Mouse (Mus musculus): ENCODE measurements around the gene Ncf1. TPM values are rescaled to one million over a fixed set of nuclear protein-coding genes. Genes with fewer than 3 reads are reported as not detected.

Ncf1 gene
- total RNA-seq, 2 experiments from 2014 or later, result 2.5 to 3.7 TPM

- DNase-seq, result no peak
- intact Hi-C loops (cut with DNase I), result no loop called here
These were observed 16.7 kb upstream of the Ncf1 start for GRCm38 (mm10) chr5:134246146-134246545.

DNA sequence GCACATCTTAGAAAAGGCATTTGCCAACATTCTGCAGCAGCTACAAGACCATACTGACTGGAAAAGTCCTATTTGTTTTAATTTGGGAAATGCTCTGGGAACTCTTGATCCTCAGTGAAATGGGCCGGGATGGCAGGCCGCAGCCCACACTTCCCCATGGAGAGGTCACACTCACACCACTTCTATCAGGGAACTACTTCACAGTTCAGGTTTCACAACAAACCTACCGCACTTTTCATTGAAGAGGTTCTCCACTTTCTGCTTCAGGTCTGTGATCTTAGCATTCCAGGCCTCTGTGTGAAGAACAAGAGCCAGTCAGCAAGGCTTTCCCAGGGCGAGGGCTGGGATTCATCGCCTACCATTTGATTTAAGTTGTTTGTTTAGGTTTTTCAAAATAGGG, 15.5 kb upstream of the Ncf1 start:
- no peak for DNase-seq
- intact Hi-C loops (cut with DNase I), result no loop called here

DNA sequence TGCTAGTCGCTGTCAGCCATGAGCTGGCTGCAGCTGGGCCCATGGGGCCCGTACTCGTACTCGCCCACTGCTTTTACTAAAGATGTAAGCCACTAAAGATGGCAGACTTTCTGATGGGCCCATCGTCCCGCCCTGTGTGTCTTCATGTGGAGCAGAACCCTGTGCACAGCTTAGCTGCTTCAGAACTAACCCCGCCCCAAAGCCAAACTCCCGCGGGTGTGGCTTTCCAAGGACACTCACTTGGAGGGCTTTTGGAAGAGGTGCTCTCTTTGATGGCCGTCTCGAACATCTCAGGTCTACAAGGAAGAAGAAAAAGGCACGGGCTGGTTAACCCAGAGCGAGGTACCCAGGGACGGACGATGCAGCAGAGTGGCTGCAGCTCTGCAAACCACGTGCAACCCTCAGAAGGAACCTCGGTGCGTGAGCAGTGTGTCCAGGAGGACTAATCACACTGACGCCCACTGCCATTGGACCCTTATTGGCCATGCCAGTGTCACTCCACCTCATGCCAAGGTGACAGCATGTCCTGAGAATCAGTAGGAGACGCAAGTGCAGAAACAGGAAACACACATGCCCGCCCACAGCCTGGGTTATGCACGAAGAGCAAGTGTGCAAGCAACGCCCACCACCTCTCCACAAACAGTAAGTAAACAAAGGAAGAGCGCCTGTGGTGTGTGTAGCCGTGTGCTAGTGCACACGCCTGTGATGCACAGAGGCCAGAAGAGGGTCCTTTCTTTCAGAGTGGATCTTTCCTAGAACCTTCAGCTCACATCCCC, 14.4 kb upstream of the Ncf1 start:
- DNase-seq, result no peak
- intact Hi-C loops (cut with DNase I), result no loop called here

DNA sequence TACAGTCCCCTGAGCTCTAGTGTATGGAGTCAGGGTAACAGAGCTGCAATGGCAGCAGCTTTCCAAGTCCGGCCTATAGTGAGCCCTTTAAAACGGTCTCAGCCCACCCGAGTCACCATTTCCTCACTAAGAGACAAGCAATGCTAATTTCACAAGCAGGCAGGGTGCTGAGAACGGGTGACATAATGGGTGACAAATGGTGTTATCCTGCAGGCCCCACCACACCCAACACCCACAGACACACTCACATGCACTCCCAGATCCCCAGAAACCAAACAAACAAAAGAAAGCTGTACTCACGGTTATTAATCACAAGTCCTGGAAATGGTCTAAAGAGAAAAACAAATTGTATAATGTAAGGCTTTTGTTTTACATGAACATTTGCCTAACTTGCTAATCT, 12.4 kb upstream of the Ncf1 start:
- intact Hi-C loops (cut with DNase I), result no loop called here
- no peak for DNase-seq

DNA sequence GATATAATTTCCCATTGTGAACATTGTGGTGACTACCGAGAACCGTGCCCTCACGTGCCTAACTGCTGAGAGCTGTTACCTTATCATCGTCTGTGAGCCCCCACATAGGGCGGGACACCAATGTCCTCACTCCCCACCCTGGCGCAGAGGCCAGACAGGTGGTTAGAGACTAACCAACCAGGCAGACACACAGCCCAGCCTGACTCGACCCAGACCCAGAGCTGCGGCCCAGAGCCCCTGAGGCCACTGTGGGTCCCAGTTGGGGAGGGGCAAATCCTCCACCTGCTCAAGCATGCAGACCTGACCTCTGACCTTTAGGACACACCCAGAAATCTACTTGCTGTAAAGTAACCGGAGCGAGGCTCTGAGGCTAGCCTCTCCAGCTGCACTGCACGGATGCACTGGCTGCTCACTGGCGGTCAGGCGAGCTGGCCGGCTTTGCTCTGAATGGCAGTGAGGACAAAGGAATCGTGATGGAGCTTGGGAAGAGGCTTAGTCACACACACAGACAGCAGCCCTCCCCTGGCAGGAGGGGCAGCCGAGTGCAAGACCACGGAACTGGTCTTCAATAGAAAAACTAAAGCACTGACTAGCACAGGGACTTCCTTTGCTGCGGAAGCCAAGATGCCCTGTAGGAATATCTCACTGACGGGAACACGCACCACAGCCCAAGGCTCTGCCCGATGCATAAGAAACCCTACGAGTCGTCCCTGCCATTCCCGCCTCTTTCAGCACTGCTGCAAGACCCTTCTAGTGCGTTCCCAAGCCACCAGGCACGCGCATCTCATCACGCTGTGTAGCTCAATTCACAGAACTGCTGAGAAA, 8.7 kb upstream of the Ncf1 start:
- intact Hi-C loops (cut with DNase I), result no loop called here
- DNase-seq, result peak; percentile 35

- intact Hi-C loops (cut with DNase I), result no loop called here
- DNase-seq, result no peak
These were observed 8.1 kb upstream of the Ncf1 start for GRCm38 (mm10) chr5:134237508-134237907.

DNA sequence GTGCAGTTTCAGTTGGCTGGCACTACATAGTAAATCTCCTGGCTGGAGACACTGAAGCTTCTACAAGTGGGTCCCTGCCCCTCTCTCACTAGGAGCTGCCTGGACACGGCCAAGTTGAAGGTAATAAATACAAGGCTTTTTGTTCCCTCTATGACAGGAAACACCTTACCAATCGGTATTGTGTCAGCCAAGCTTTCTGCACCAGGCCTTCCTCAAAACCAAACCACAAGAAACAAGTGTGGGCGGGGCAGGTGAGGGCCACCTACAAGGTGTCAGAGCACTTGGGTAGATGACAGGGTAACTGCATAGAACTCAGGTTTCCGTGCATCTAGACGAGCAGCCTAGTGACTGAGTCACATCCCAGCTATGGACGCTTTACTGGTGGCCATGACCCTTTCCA, 7.4 kb upstream of the Ncf1 start:
- intact Hi-C loops (cut with DNase I), result no loop called here

GRCm38 (mm10) chr5:134236241-134236640, 6.8 kb upstream of the Ncf1 start:
- intact Hi-C loops (cut with DNase I), result no loop called here
- no peak for DNase-seq

More for the DNA sequence above, 7.4 kb upstream of the Ncf1 start:
- no peak for DNase-seq

GRCm38 (mm10) chr5:134235111-134235510, 5.7 kb upstream of the Ncf1 start:
- intact Hi-C loops (cut with DNase I), result no loop called here
- DNase-seq, result peak; percentile 47

DNA sequence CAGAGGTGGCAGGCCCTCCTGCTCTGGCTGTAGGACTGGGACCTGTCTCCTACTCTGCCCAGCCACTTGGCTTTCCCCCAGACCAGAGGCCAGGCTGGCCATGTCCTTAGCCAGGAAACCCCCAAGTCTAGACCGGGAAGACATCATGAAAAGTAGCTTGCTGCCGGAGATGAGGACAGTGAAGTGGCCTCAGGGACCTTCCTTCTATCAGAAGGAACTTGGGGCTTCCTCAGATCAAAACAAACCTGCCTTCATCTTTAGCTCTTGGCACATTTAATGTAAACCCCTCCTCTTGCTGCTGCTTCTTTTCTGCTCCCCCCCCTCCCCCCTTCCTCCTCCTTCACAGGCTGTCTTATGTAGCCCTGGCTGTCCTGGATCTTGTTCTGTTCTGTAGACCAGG, 4.8 kb upstream of the Ncf1 start:
- DNase-seq, result no peak
- intact Hi-C loops (cut with DNase I), result no loop called here

- DNase-seq, result no peak
- intact Hi-C loops (cut with DNase I), result no loop called here
These were observed 3.8 kb upstream of the Ncf1 start for GRCm38 (mm10) chr5:134233244-134233651.

DNA sequence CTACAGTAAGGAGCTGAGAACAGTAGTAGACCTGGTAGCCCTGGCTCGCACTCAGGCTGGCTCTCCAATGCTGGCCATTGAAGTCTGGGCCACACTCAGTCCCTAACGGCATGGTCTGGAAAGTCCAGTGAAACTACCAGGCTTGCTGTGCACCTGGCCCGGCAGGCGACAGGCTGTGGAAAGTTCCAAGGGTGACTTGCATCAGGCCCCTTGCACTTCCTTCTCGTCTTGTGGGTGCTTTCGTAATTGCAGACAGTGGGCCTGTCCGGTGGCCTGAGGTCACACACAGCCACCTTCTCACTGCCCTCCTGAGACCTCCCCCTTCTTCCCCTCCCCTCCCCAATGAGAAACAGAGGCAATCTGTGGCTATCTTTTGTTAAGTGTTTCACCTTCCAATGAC, 3.1 kb upstream of the Ncf1 start:
- intact Hi-C loops (cut with DNase I), result no loop called here
- DNase-seq, result no peak

- no peak for DNase-seq
- intact Hi-C loops (cut with DNase I), result no loop called here
These were observed 2.7 kb upstream of the Ncf1 start for GRCm38 (mm10) chr5:134232111-134232510.

DNA sequence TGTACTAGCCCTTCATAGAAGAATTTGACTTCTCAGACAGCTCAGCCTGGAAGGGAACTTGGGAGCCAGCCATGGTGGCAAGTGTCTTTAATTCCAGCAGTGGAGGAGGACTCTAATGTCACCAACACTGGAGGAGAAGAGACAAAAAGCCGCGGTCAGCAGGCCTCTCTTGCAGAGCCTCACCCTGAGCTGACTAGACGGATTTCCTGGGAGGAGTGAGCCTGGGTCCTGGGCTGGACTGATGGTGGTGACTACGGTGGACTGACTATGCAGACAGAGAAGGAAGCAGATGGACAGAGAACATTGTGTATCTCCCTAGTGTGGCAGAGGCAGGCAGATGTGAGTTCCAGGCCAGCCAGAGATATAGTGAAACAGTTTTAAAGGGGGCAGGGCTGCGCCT, 2.0 kb upstream of the Ncf1 start:
- intact Hi-C loops (cut with DNase I), result no loop called here

GRCm38 (mm10) chr5:134228249-134228638, 1.2 kb downstream of the Ncf1 start:
- DNase-seq, result no peak
- intact Hi-C loops (cut with DNase I), result no loop called here

More for the DNA sequence above, 2.0 kb upstream of the Ncf1 start:
- no peak for DNase-seq

- no peak for DNase-seq
- intact Hi-C loops (cut with DNase I), result no loop called here
These were observed 1.7 kb downstream of the Ncf1 start for GRCm38 (mm10) chr5:134227574-134228248.

DNA sequence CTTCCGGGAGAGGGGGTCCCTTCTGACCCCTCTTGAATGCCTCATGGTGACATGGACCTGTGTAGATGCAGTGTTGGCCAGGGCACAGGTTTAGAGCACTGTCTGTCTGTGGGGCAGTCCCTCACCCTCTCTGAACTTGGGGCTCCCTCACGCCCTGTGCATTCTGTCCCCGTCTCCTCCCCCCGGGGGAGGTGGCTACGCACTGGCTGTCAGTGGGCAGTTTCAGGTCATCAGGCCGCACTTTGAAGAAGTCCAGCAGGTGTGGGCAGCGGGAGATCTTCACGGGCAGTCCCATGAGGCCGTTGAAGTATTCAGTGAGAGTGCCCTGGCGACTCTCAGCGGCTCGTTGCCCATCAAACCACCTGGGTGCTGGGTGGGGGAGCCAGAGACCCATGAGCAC, 2.5 kb downstream of the Ncf1 start:
- DNase-seq, result no peak
- intact Hi-C loops (cut with DNase I), result no loop called here

- DNase-seq, result no peak
- intact Hi-C loops (cut with DNase I), result no loop called here
These were observed 4.1 kb downstream of the Ncf1 start for GRCm38 (mm10) chr5:134225110-134225901.

- intact Hi-C loops (cut with DNase I), result no loop called here
- DNase-seq, result no peak
These were observed 7.7 kb downstream of the Ncf1 start for GRCm38 (mm10) chr5:134221708-134222150.

DNA sequence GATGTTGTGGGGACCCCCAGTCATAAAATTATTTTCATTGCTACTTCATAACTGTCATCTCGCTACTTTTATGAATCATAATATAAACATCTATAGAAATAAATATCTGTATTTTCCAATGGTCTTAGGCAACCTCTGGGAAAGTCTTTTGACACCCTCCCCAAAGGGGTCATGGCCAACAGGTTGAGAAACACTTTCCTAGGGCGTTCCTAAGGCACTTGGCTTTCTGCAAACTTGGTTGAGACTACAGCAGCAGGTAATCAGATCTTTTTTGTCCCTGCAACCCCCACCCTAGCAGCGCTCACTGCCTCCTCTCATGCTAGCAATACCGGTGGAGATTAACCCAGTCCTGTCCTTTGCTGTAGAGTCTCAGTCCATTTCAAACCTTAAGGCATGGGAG, 8.1 kb downstream of the Ncf1 start:
- no peak for DNase-seq
- intact Hi-C loops (cut with DNase I), result no loop called here

DNA sequence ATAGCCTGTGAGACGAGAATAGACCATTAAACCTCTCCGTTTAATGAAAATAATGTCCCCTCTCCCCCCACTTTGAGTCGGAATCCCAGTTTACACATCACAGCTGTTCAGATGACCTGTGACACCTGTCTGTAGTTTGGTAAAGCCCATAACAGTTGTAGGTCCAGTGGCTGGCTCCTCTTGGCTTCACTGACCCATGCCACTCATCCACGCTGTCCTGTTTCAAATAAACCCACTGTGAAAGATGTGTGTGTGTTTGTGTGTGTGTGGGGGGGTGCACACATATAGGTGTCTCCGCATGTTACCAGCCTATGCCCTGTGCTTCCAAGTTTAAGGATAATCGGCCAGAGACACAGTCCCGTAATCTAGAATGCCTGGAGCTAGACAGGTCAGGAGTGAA, 11.5 kb downstream of the Ncf1 start:
- DNase-seq, result no peak
- intact Hi-C loops (cut with DNase I), result no loop called here

All from left cerebral cortex, postnatal 4 days (tissue).